Mouse (Mus musculus) midbrain, embryonic 11.5 days (tissue): ENCODE data around the gene Elf4. TPM values are rescaled to one million over a fixed set of nuclear protein-coding genes. Genes with fewer than 3 reads are reported as not detected.

Experiments
- ATAC-seq: fragments of 200-750 bp; cut with Nextera tagmentation; 2 replicates; pipeline ENCODE4 v1.8.0; 2017; ENCODE audit warnings: moderate TSS enrichment, moderate library complexity; ENCODE audit not compliant: low FRiP score
- DNase-seq: peaks from one replicate; pipeline ENCODE4 v3.0.0; 2015; ENCODE audit warnings: low spot score; ENCODE audit errors: missing footprints
- H3K27ac ChIP-seq: fragments of 300-500 bp; sonication (generic); 2 replicates; pipeline ENCODE4 v1.5.1; 2014; ENCODE audit warnings: low read depth, low read length
- H3K27me3 ChIP-seq: fragments of 300-500 bp; sonication (generic); 2 replicates; pipeline ENCODE4 v1.6.1; 2014; ENCODE audit warnings: mild to moderate bottlenecking, low read length, moderate library complexity, mixed read lengths; ENCODE audit not compliant: control insufficient read depth, insufficient read depth
- H3K36me3 ChIP-seq: fragments of 300-500 bp; sonication (generic); 2 replicates; pipeline ENCODE4 v1.6.1; 2014; ENCODE audit warnings: mild to moderate bottlenecking, low read length, moderate library complexity, mixed read lengths; ENCODE audit not compliant: control insufficient read depth, insufficient read depth
- H3K4me1 ChIP-seq: fragments of 300-500 bp; sonication (generic); 2 replicates; pipeline ENCODE4 v1.6.1; 2014; ENCODE audit warnings: low read length; ENCODE audit not compliant: control insufficient read depth, insufficient read depth
- H3K4me2 ChIP-seq: fragments of 300-500 bp; sonication (generic); 2 replicates; pipeline ENCODE4 v1.6.1; 2014; ENCODE audit warnings: mild to moderate bottlenecking, moderate library complexity
- H3K4me3 ChIP-seq: fragments of 300-500 bp; sonication (generic); 2 replicates; pipeline ENCODE4 v1.5.1; 2014; ENCODE audit warnings: low read depth, low read length
- H3K9ac ChIP-seq: fragments of 300-500 bp; sonication (generic); 2 replicates; pipeline ENCODE4 v1.6.1; 2014; ENCODE audit warnings: low read length
- H3K9me3 ChIP-seq: fragments of 300-500 bp; sonication (generic); 2 replicates; pipeline ENCODE4 v1.6.1; 2016; ENCODE audit warnings: low read length; ENCODE audit not compliant: control insufficient read depth
- WGBS: fragments of 180-500 bp; shearing (Covaris S2); extraction: QIAGEN DNeasy Blood & Tissue Kit; methylation state at CpG from one replicate; pipeline ENCODE4 v1.1.7; 2014; 5-methylcytosine and 5-hydroxymethylcytosine counted together
- polyA plus RNA-seq: library from polyadenylated mRNA; unstranded; fragments of >200 nt; fragmentation: Nextera tagmentation; extraction: Ambion mirVana; gene quantifications from 2 replicates; pipeline ENCODE4 v1.2.1, GENCODE M21; 2014

Elf4 gene
- polyA plus RNA-seq, 1 experiment from 2014 or later, result 2.0 TPM

DNA sequence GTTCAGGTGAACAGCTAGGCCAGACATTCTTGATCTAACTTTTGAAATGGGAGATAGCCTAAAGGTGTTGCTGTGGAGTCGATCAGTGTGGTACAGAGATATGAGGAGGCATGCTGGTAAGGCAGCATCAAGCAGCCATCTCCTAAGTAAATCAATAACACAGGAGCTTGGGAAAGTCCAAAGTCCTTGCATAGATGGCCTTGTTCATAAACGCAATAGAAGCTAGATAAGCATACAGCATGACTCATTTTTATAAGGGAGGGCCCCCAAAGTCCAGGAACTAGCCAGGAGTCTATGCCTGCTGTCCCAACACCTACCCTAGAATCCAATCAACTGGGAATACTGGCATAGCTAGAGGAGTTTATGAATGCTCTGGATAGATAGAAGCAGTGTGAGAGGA, 44.5 kb downstream of the Elf4 start:
- no peak for DNase-seq
- no peak for ATAC-seq
- Histone ChIP-seq H3K4me2 (no peak overlapping the region), H3K27ac (no peak overlapping the region), H3K27me3 (no peaks in the 10 kb centered on the region), H3K9me3 (no peaks in the 10 kb centered on the region), H3K4me1 (no peaks in the 10 kb centered on the region), H3K36me3 (no peaks in the 10 kb centered on the region), H3K4me3 (no peak overlapping the region), H3K9ac (no peak overlapping the region)
- 82% methylated on average over 2 of the region's 2 CpGs for WGBS

DNA sequence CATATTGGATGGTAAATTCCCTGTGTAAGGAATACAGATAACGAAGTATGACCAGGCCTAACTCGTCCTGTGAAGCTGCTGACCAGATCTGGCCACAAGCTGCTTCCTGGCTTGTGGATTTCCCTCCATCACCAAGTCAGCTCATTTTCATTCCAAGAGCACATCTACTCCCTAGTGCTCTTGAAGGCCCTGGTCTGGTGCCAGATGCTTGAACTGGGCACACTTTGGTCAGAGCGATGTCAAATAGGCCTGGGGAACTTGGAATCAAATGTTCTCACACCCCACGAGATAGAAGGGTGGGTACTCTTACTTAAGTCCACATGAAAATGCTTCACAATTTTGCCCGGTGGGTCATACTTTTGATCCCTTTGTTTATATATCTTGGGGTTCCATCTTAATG, 48.6 kb downstream of the Elf4 start:
- no peaks in the 10 kb centered on the region for H3K4me1 ChIP-seq
- no peak overlapping the region for H3K9ac ChIP-seq
- H3K27me3 ChIP-seq, result no peaks in the 10 kb centered on the region
- no peak overlapping the region for H3K4me3 ChIP-seq
- H3K4me2 ChIP-seq, result no peak overlapping the region
- H3K9me3 ChIP-seq, result no peaks in the 10 kb centered on the region
- H3K27ac ChIP-seq, result no peak overlapping the region
- H3K36me3 ChIP-seq, result no peaks in the 10 kb centered on the region
- ATAC-seq (no peak), DNase-seq (no peak)
- WGBS, result 80% methylated on average over 5 of the region's 5 CpGs

DNA sequence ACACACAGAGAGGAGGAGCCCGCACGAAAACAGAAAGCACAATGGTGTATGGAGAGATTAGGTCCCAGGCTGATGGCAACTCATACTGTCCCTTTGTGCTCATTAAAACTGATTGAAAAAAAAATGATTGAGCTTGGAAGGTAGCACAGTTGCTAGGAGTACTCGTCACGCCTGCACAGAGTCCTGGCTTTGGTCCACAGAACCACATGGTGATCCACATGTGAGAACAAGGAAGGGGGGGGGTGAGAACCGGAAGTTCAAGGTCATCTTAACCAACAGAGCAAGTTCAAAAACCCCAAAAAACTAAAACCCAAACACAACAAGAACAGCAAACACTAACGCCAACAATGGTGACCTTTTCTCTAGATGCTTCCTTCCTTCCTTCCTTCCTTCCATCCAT, 50.3 kb downstream of the Elf4 start:
- ATAC-seq (no peak), DNase-seq (no peak)
- 92% methylated on average over 6 of the region's 6 CpGs for WGBS
- Histone ChIP-seq H3K9me3 (no peaks in the 10 kb centered on the region), H3K4me2 (no peak overlapping the region), H3K36me3 (no peaks in the 10 kb centered on the region), H3K4me3 (no peak overlapping the region), H3K27ac (no peak overlapping the region), H3K4me1 (no peaks in the 10 kb centered on the region), H3K27me3 (no peaks in the 10 kb centered on the region), H3K9ac (no peak overlapping the region)

DNA sequence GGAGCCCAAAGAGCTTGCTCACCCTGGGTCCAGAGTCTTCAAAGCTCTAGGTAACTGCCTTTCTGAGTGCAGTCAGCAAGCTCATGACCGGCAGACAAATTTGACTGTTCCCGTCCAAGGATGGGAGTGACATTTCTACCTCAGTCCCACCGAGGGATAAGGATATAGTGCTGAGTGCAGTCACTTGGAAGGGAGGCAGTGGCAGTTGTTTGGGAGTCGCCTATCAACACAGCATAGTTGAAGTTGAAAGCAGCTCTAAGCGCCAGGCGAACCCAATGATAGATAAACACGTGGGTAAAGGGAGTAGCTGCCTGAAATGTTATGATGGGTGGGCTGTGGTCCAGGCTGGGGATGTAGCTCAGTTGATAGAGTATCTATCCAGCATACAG, 52.5 kb downstream of the Elf4 start:
- no peak for DNase-seq
- Histone ChIP-seq H3K27ac (no peak overlapping the region), H3K4me1 (no peaks in the 10 kb centered on the region), H3K9me3 (no peaks in the 10 kb centered on the region), H3K36me3 (no peaks in the 10 kb centered on the region), H3K4me3 (peak overlapping the region; percentile 36; the same call in 1 of the 2 replicates), H3K4me2 (no peak overlapping the region), H3K27me3 (no peaks in the 10 kb centered on the region), H3K9ac (no peak overlapping the region)
- peak; percentile 33; the same call in 1 of the 2 replicates for ATAC-seq
- 30% methylated on average over 7 of the region's 7 CpGs for WGBS

DNA sequence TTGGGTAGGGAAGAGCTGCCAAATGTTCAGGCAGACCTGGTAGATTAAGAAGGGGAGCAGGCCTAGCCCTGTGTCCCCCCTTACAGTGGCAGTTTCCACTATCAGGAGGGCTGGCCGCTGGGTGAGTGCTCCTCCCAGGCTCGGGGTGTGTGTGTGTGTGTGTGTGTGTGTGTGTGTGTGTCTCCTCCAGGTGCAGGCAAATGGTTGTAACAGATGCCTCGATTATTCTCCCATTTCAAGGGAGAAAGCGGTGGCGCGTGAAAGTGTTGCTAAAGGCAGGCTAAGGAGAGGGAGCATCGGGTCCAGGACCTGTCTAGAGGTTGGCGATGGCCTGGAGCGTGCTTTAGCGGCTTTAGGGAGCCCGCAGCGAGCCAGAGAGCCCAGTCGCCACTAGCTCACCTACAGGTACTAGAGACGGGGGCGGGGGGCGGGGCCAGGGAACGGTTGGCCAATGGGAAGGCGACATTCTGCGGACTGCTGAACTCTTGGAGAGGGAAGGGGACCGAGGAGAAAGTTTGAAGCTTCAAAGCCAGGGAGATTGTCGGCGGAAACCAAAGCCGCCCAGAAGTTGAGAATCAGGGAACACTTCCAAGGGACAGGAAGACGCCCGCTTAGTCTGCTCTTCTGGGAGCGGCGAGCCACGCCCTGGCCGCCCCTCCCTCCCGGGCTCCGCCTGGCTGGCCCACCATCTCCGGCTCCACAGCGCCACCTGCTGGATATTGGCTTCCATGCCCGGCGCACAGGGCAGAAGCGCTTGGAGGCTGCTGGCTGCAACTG, 53.1 kb downstream of the Elf4 start:
- peak; percentile 90 for ATAC-seq
- Histone ChIP-seq H3K4me3 (peak overlapping the region; percentile 36), H3K27me3 (no peaks in the 10 kb centered on the region), H3K27ac (no peak overlapping the region), H3K9me3 (no peaks in the 10 kb centered on the region), H3K4me2 (peak overlapping the region; percentile 48), H3K4me1 (no peaks in the 10 kb centered on the region), H3K9ac (no peak overlapping the region), H3K36me3 (no peaks in the 10 kb centered on the region)
- 13% methylated on average over 35 of the region's 36 CpGs for WGBS
- DNase-seq, result peak; percentile 98

DNA sequence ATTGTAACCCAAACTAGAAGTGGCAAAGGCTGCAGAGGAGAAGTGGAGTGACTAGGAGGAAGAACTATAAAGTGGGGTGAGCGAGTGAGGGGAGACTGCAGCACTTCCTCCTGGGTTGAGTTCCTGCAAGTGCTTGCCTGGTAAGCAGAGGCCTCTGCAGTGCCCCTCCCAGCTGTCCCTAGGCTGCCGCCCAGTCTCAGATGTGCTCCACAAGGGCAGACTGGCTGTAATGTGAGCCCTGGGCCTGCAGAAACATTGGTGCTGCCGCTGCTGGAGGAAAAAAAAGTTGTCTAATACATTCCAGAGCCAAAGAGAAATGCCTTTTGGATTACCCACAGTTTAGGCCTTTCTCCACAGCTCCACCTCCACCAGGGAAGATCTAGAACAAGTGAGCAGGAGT, 57.8 kb downstream of the Elf4 start:
- Histone ChIP-seq H3K9ac (no peak overlapping the region), H3K4me1 (no peaks in the 10 kb centered on the region), H3K27ac (no peak overlapping the region), H3K4me3 (no peak overlapping the region), H3K27me3 (no peaks in the 10 kb centered on the region), H3K4me2 (no peak overlapping the region), H3K36me3 (peaks cover 7% of the 10 kb centered on the region), H3K9me3 (no peaks in the 10 kb centered on the region)
- 40% methylated on average over 3 of the region's 3 CpGs for WGBS
- ATAC-seq (no peak), DNase-seq (no peak)

DNA sequence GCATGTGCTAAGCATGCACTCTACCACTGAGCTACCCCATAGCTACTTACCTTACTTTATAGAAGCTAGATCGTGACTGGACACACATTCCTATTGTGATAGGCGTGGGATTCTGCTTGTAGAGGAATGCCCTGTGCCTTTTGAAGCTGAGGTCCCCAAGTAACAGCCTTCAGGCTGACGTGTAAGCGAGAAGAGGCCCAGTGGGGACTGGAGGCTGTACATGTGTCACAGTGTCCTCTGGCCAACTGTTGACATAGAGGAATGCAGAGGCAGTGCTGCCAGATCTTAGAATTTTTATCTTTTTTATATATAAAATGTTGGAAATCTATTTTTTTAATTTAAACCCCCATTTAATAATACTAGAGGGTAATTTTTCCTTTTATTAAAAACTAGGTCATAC, 62.9 kb downstream of the Elf4 start:
- WGBS, result 83% methylated on average over 4 of the region's 4 CpGs
- H3K36me3 ChIP-seq, result peaks cover 7% of the 10 kb centered on the region
- H3K27ac ChIP-seq, result no peak overlapping the region
- no peak overlapping the region for H3K4me2 ChIP-seq
- no peaks in the 10 kb centered on the region for H3K27me3 ChIP-seq
- no peak overlapping the region for H3K4me3 ChIP-seq
- no peak for ATAC-seq
- H3K9me3 ChIP-seq, result no peaks in the 10 kb centered on the region
- no peak overlapping the region for H3K9ac ChIP-seq
- no peak for DNase-seq
- no peaks in the 10 kb centered on the region for H3K4me1 ChIP-seq

DNA sequence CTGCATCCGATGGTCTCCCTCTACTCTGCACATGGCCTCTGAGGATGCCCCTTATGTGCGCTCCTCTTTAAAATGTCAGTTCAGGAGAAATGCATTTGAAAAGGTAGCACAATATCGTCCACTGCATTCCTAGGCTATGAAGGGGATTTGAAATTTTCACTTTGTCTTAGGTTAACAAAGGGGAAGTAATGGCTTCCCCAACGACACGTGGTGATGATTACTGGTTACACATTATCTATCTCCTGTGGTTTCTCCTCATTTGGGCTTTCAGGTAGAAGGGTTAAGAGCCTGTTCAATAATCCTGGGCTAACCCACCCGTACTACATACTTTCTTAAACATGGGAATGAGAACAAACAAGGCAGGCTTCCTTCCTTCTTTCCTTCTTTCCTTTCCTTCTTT, 73.6 kb downstream of the Elf4 start:
- WGBS, result 90% methylated on average over 6 of the region's 6 CpGs
- Histone ChIP-seq H3K27me3 (no peaks in the 10 kb centered on the region), H3K9me3 (no peaks in the 10 kb centered on the region), H3K36me3 (peaks cover 3% of the 10 kb centered on the region), H3K4me3 (no peak overlapping the region), H3K27ac (no peak overlapping the region), H3K4me2 (no peak overlapping the region), H3K4me1 (no peaks in the 10 kb centered on the region), H3K9ac (no peak overlapping the region)
- DNase-seq (no peak), ATAC-seq (no peak)

DNA sequence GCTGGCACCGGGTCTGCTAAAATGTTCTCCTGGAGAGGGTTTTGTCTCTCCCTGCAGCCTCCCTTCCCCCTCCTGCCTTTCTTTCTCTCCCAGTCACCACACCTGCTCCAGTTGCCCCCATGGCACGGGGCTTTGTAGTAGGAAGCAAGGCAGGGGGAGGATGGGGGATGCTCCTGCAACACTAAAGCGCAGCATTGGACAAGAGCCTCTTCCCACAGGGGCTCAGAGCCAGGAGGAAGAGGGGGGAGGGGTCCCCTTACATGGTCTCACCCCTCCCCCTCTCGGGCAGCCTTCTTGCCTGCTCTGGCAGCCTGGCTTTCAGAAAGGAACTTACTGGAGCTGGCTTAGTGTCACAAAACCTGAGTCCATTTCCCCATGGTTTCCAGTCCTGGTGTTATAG, 77.0 kb downstream of the Elf4 start:
- ATAC-seq, result peak; percentile 69; the same call in 1 of the 2 replicates
- Histone ChIP-seq H3K4me3 (no peak overlapping the region), H3K4me2 (no peak overlapping the region), H3K27me3 (no peaks in the 10 kb centered on the region), H3K4me1 (no peaks in the 10 kb centered on the region), H3K27ac (no peak overlapping the region), H3K36me3 (peaks cover 3% of the 10 kb centered on the region), H3K9me3 (no peaks in the 10 kb centered on the region), H3K9ac (no peak overlapping the region)
- 40% methylated on average over 4 of the region's 4 CpGs for WGBS
- DNase-seq, result no peak
